Mouse (Mus musculus): ENCODE data around the gene Dhx15. TPM values are rescaled to one million over a fixed set of nuclear protein-coding genes. Genes with fewer than 3 reads are reported as not detected.

Gene Dhx15
- polyA plus RNA-seq, 1 experiment: 4.5 TPM

DNA sequence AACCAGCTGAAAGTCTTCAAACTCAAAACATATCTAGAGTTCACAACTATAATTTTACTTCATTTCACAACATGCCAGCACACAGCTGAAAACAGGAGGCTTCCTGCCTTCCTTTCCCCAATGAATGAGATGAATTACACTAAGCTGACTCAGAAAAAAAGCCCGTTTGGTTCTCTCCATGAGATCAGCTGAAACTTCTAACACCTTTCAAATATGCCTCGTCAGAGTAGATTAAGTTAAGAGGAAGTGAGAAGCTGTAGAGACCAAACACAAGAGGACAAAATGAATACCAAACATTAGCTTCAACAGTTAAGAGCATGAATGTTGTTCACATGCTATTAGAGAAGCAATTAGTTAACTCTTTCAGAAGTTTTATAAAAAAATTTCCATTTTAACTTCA is 21.8 kb downstream of the Dhx15 start:
- TF ChIP-seq TAL1 (IDR thresholded peaks at IDR 0.05; ENCODE audit: low read length): no peak
- TF ChIP-seq GATA1 (IDR thresholded peaks at IDR 0.05; ENCODE audit: low read length): no peak
- Histone ChIP-seq H3K36me3 (ENCODE audit: control insufficient read depth) (peaks cover 90% of the 10 kb centered on the region), H3K9me3 (ENCODE audit: control insufficient read depth, low read length) (no peaks in the 10 kb centered on the region), H3K27me3 (ENCODE audit: control insufficient read depth) (no peaks in the 10 kb centered on the region), H3K4me1 (ENCODE audit: control insufficient read depth) (no peaks in the 10 kb centered on the region), H3K4me3 (replicated peaks) (no peak overlapping the region)

DNA sequence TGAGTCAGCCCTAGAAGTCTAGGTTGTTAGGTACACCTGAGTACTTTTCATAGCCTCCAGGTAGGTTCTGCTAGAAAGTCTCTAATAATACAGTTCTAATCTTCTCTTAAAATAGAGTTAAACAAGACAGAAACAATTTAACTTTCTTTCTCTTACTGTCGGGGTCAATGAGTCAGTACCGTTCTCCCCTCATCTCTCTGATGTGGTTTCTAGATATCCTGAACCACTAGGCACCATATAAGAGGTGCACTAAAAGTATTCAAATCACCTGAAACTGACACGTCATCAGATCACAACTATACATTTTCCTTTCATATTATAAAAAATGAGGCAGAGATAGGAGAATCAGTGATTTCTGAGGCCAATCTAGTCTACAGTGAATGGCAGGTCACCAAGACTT is 41.2 kb downstream of the Dhx15 start:
- TF ChIP-seq TAL1 (IDR thresholded peaks at IDR 0.05; ENCODE audit: low read length) (no peak), GATA1 (IDR thresholded peaks at IDR 0.05; ENCODE audit: low read length) (no peak)
- Histone ChIP-seq H3K4me3 (replicated peaks) (no peak overlapping the region), H3K9me3 (ENCODE audit: control insufficient read depth, low read length) (no peaks in the 10 kb centered on the region), H3K4me1 (ENCODE audit: control insufficient read depth) (peaks cover 5% of the 10 kb centered on the region), H3K27me3 (ENCODE audit: control insufficient read depth) (no peaks in the 10 kb centered on the region), H3K36me3 (ENCODE audit: control insufficient read depth) (peaks cover 95% of the 10 kb centered on the region)

DNA sequence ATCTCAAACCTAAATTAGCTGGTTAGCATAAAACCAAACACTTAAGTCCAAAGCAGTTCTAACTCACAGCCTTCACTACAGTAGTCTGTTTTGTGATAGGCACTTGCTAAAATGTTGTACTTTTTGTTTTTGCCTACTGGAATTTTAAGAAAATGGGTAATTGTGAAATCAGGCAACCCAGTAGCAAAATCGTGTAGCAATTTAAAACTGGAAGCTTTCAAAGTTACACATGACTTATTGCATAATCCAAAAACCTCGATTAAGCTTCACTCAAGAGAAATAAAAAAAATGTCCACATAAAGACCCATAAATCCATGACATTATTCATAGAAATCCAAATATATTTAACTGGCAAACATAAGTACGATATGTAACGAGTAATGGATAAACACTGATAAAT is 43.2 kb downstream of the Dhx15 start:
- no peaks in the 10 kb centered on the region for H3K27me3 ChIP-seq (ENCODE audit: control insufficient read depth)
- peaks cover 5% of the 10 kb centered on the region for H3K4me1 ChIP-seq (ENCODE audit: control insufficient read depth)
- H3K36me3 ChIP-seq (ENCODE audit: control insufficient read depth): peaks cover 94% of the 10 kb centered on the region
- H3K4me3 ChIP-seq (replicated peaks): no peak overlapping the region
- no peaks in the 10 kb centered on the region for H3K9me3 ChIP-seq (ENCODE audit: control insufficient read depth, low read length)
- no peak for TF ChIP-seq TAL1 (IDR thresholded peaks at IDR 0.05; ENCODE audit: low read length)

DNA sequence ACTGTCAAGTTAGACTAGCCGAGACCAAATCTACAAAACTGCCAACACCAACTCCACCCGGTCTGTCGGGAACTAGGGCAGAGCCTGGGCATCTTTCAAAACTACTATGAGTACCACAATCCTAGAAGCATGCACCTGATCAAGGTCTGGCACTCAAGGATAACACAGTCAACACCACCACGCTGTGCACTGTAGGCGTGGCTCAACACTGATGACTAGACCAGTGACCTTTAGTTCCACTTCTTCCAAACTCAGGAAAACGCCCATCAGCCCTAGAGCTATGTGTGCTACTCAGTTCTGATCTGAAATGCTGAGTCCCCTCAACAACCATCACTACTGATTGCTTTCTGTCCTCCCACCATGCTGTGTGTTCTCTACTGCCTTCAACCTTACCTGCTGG is 44.6 kb downstream of the Dhx15 start:
- H3K36me3 ChIP-seq (ENCODE audit: control insufficient read depth): peaks cover 93% of the 10 kb centered on the region

GRCm38 (mm10) chr5:52141936-52142335 is 48.4 kb downstream of the Dhx15 start:
- Histone ChIP-seq H3K27me3 (ENCODE audit: control insufficient read depth) (no peaks in the 10 kb centered on the region), H3K9me3 (ENCODE audit: control insufficient read depth, low read length) (no peaks in the 10 kb centered on the region), H3K36me3 (ENCODE audit: control insufficient read depth) (peaks cover 87% of the 10 kb centered on the region), H3K4me1 (ENCODE audit: control insufficient read depth) (peaks cover 5% of the 10 kb centered on the region), H3K4me3 (replicated peaks) (no peak overlapping the region)
- TF ChIP-seq TAL1 (IDR thresholded peaks at IDR 0.05; ENCODE audit: low read length): no peak
- no peak for TF ChIP-seq GATA1 (IDR thresholded peaks at IDR 0.05; ENCODE audit: low read length)

More for the DNA sequence above, 44.6 kb downstream of the Dhx15 start:
- no peak overlapping the region for H3K4me3 ChIP-seq (replicated peaks)
- TF ChIP-seq GATA1 (IDR thresholded peaks at IDR 0.05; ENCODE audit: low read length) (no peak), TAL1 (IDR thresholded peaks at IDR 0.05; ENCODE audit: low read length) (no peak)
- H3K4me1 ChIP-seq (ENCODE audit: control insufficient read depth): peaks cover 5% of the 10 kb centered on the region
- H3K9me3 ChIP-seq (ENCODE audit: control insufficient read depth, low read length): no peaks in the 10 kb centered on the region
- H3K27me3 ChIP-seq (ENCODE audit: control insufficient read depth): no peaks in the 10 kb centered on the region

GRCm38 (mm10) chr5:52138819-52139218 is 51.5 kb downstream of the Dhx15 start:
- no peak for TF ChIP-seq GATA1 (IDR thresholded peaks at IDR 0.05; ENCODE audit: low read length)
- no peak for TF ChIP-seq TAL1 (IDR thresholded peaks at IDR 0.05; ENCODE audit: low read length)
- Histone ChIP-seq H3K27me3 (ENCODE audit: control insufficient read depth) (no peaks in the 10 kb centered on the region), H3K36me3 (ENCODE audit: control insufficient read depth) (peaks cover 61% of the 10 kb centered on the region), H3K9me3 (ENCODE audit: control insufficient read depth, low read length) (no peaks in the 10 kb centered on the region), H3K4me1 (ENCODE audit: control insufficient read depth) (no peaks in the 10 kb centered on the region), H3K4me3 (replicated peaks) (no peak overlapping the region)

GRCm38 (mm10) chr5:52138134-52138533 is 52.2 kb downstream of the Dhx15 start:
- H3K4me1 ChIP-seq (ENCODE audit: control insufficient read depth): no peaks in the 10 kb centered on the region
- peaks cover 55% of the 10 kb centered on the region for H3K36me3 ChIP-seq (ENCODE audit: control insufficient read depth)
- no peak for TF ChIP-seq TAL1 (IDR thresholded peaks at IDR 0.05; ENCODE audit: low read length)
- TF ChIP-seq GATA1 (IDR thresholded peaks at IDR 0.05; ENCODE audit: low read length): no peak
- no peaks in the 10 kb centered on the region for H3K27me3 ChIP-seq (ENCODE audit: control insufficient read depth)
- no peak overlapping the region for H3K4me3 ChIP-seq (replicated peaks)
- H3K9me3 ChIP-seq (ENCODE audit: control insufficient read depth, low read length): no peaks in the 10 kb centered on the region

DNA sequence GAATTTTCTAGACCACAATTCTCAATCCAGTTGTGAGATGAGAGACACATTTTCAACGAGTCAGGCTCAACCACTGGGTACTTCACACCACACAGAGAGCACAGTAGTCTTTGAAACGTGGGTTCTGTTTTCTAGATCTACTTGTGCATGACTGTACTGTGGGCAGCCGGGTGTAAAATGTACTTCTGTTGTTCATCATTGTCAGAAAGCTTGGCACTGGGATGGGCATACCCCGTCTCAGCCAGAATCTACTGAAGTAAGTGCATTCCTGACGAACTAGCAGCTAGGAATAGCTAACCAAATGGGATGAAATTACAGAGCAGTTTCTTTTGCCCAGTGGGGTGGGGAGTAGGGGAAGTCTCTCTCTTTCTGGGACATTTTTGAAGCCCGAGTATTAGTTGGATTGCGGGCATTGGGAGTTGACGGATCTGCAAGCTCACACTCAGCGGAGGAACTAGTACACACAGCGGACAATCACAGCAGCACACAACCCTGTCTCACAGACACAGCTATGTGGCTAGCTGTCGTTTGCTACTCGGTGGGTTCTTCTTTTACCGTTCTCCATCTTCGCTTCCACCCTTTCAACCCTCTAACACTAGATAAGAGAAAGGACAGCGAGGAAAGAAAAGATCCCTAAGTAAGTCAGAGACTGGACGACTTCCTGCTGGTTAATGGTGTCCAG is 54.7 kb downstream of the Dhx15 start:
- Histone ChIP-seq H3K4me3 (replicated peaks) (no peak overlapping the region), H3K36me3 (ENCODE audit: control insufficient read depth) (peaks cover 31% of the 10 kb centered on the region), H3K4me1 (ENCODE audit: control insufficient read depth) (no peaks in the 10 kb centered on the region), H3K27me3 (ENCODE audit: control insufficient read depth) (no peaks in the 10 kb centered on the region), H3K9me3 (ENCODE audit: control insufficient read depth, low read length) (no peaks in the 10 kb centered on the region)
- TF ChIP-seq GATA1 (IDR thresholded peaks at IDR 0.05; ENCODE audit: low read length) (no peak), TAL1 (IDR thresholded peaks at IDR 0.05; ENCODE audit: low read length) (no peak)

GRCm38 (mm10) chr5:52132840-52133239 is 57.5 kb downstream of the Dhx15 start:
- H3K4me3 ChIP-seq (replicated peaks): no peak overlapping the region
- H3K4me1 ChIP-seq (ENCODE audit: control insufficient read depth): no peaks in the 10 kb centered on the region
- TF ChIP-seq TAL1 (IDR thresholded peaks at IDR 0.05; ENCODE audit: low read length): no peak
- TF ChIP-seq GATA1 (IDR thresholded peaks at IDR 0.05; ENCODE audit: low read length): no peak
- no peaks in the 10 kb centered on the region for H3K27me3 ChIP-seq (ENCODE audit: control insufficient read depth)
- H3K9me3 ChIP-seq (ENCODE audit: control insufficient read depth, low read length): no peaks in the 10 kb centered on the region
- peaks cover 7% of the 10 kb centered on the region for H3K36me3 ChIP-seq (ENCODE audit: control insufficient read depth)

DNA sequence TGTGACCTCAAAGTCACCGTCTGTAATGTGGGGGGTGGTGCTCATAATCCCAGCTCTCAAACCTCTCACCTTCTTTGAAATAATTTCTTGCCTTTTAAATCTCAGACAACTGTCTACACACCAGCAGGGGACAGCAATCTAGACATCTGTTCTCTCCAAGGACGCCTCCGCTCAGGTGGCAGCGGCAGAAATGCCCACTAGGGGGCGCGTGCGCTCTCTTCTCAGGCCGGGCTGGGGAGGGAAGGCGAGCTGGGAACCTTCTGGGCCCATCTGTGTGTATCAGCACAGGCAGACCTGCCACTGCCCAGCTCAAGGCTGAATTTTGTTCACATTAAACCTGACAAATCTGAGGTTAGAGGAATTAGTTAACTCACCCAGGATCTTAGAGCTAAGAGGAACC is 58.2 kb downstream of the Dhx15 start:
- H3K4me3 ChIP-seq (replicated peaks): no peak overlapping the region
- no peaks in the 10 kb centered on the region for H3K9me3 ChIP-seq (ENCODE audit: control insufficient read depth, low read length)
- no peaks in the 10 kb centered on the region for H3K27me3 ChIP-seq (ENCODE audit: control insufficient read depth)
- TF ChIP-seq GATA1 (IDR thresholded peaks at IDR 0.05; ENCODE audit: low read length) (no peak), TAL1 (IDR thresholded peaks at IDR 0.05; ENCODE audit: low read length) (no peak)
- H3K36me3 ChIP-seq (ENCODE audit: control insufficient read depth): no peaks in the 10 kb centered on the region; the same call in 1 of the 2 replicates
- no peaks in the 10 kb centered on the region for H3K4me1 ChIP-seq (ENCODE audit: control insufficient read depth)

All from erythroblast, embryonic 14.5 days (primary cell).